Mouse (Mus musculus): ENCODE data around the gene Vmn1r95. TPM values are rescaled to one million over a fixed set of nuclear protein-coding genes. Genes with fewer than 3 reads are reported as not detected.
"Not testable (repeated sequence)": the region's sequence is repeated elsewhere in the genome, so short reads cannot be mapped to it uniquely, and the experiment has no call there.

The Vmn1r95 gene
- total RNA-seq (2021): not detected
- long read RNA-seq, experiment 1: 0 reads
- long read RNA-seq, experiment 2: 0 reads

DNA sequence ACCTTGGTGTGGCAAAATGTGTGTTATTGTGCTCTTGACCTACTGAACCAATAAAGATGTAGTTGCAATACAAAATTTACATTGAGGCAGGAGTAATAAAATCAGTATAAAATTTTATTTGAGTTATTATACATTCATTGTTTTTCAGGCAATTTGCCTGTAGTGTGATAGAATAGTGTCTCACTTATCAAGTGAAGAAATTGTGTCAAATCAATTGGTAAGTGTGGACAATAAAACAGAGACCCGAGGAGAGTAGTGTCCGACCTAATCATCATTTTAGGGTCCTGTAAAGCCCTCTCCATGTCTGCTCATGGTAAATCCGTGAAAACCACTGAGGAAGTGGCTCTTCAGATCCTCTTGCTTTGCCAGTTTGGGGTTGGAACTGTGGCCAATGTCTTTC is at the start of gene Vmn1r95:
Gene Vmn1r95, plus strand, starts transcription at position 301 of the 400 bp plus-strand sequence.
- H3K4me3 ChIP-seq; intact Hi-C loops (cut with DNase I); H3K27ac ChIP-seq; DNase-seq (ENCODE audit: extremely low spot score in 1 of 2, low spot score in 2 of 2): not testable (repeated sequence)

DNA sequence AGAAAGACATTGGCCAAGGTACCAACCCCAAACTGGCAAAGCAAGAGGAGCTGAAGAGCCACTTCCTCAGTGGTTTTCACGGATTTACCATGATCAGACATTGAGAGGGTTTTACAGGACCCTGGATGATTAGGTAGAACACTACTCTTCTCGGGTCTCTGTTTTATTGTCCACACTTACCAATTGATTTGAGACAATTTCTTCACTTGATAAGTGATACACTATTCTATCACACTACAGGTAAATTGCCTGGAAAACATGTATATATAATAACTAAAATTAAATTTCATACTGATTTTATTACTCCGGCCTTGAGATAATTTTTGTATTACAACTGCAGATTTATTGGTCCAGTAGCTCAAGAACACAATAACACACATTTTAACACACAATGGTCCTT is 25.2 kb upstream of the Vmn1r95 start, which contains the start of gene Vmn1r94:
Gene Vmn1r94, minus strand, starts transcription at position 101 of the 400 bp plus-strand sequence.
- DNase-seq (ENCODE audit: extremely low spot score in 1 of 2, low spot score in 2 of 2); intact Hi-C loops (cut with DNase I); H3K27ac ChIP-seq; H3K4me3 ChIP-seq: not testable (repeated sequence)

DNA sequence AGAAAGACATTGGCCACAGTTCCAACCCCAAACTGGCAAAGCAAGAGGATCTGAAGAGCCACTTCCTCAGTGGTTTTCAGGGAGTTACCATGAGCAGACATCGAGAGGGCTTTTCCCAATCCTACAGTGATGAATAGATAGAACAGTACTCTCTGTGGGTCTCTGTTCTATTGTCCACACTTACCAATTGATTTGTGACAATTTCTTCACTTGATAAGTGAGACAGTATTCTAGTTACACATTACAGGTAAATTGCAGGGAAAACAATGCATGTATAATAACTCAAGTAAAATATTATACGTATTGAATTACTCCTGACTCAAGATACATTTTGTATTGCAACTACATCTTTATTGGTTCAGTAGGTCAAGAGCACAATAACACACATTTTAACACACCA is 12.0 kb downstream of the Vmn1r95 start, which contains the start of gene Gm6164:
Gene Gm6164, minus strand, starts transcription at position 101 of the 400 bp plus-strand sequence.
- intact Hi-C loops (cut with DNase I); H3K27ac ChIP-seq; DNase-seq (ENCODE audit: extremely low spot score in 1 of 2, low spot score in 2 of 2); H3K4me3 ChIP-seq: not testable (repeated sequence)

DNA sequence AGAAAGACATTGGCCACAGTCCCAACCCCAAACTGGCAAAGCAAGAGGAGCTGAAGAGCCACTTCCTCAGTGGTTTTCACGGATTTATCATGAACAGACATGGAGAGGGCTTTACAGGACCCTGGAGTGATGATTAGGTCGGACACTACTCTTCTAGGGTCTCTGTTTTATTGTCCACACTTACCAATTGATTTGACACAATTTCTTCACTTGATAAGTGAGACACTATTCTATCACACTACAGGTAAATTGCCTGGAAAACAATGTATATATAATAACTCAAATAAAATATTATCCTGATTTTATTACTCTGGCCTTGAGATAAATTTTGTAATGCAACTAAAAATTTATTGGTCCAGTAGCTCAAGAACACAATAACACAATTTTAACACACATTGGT is 40.2 kb downstream of the Vmn1r95 start, which contains the start of gene Gm4498:
Gene Gm4498, minus strand, starts transcription at position 101 of the 400 bp plus-strand sequence.
- DNase-seq (ENCODE audit: extremely low spot score in 1 of 2, low spot score in 2 of 2); H3K4me3 ChIP-seq; H3K27ac ChIP-seq; intact Hi-C loops (cut with DNase I): not testable (repeated sequence)

Other genes with a start within 250 kb of the Vmn1r95 start
- gene Igsf23, start 243.0 kb upstream of the Vmn1r95 start, total RNA-seq (2021): not detected
- gene Ceacam20, start 228.3 kb upstream of the Vmn1r95 start, total RNA-seq (2021): not detected
- not detected for gene Nlrp9b, start 202.2 kb upstream of the Vmn1r95 start, total RNA-seq (2021)
- gene Vmn1r91, start 94.0 kb upstream of the Vmn1r95 start, total RNA-seq (2021): not detected
- gene Gm16442, start 71.1 kb upstream of the Vmn1r95 start, total RNA-seq (2021): not detected
- not detected for gene Vmn1r93, start 54.6 kb upstream of the Vmn1r95 start, total RNA-seq (2021)
- gene Vmn1r94, start 25.3 kb upstream of the Vmn1r95 start, total RNA-seq (2021): not detected
- not detected for gene Gm6164, start 11.9 kb downstream of the Vmn1r95 start, total RNA-seq (2021)
- gene Gm4498, start 40.1 kb downstream of the Vmn1r95 start, total RNA-seq (2021): not detected
- gene Gm5890, start 69.1 kb downstream of the Vmn1r95 start, total RNA-seq (2021): not detected
- gene Gm4133, start 140.4 kb downstream of the Vmn1r95 start, total RNA-seq (2021): not detected
- gene Gm5728, start 181.7 kb downstream of the Vmn1r95 start, total RNA-seq (2021): not detected
- gene Vmn1r100, start 224.2 kb downstream of the Vmn1r95 start, total RNA-seq (2021): not detected
- not detected for gene Vmn1r101, start 248.9 kb downstream of the Vmn1r95 start, total RNA-seq (2021)